Mouse (Mus musculus) liver, embryonic 15.5 days (tissue): ENCODE measurements around the gene Fam114a1. TPM values are rescaled to one million over a fixed set of nuclear protein-coding genes. Genes with fewer than 3 reads are reported as not detected.

Source experiments
- ATAC-seq: fragments of 200-750 bp; cut with Nextera tagmentation; 2 replicates; pipeline ENCODE4 v1.8.0; 2017; ENCODE audit warnings: moderate number of reproducible peaks, mild to moderate bottlenecking, moderate library complexity; ENCODE audit not compliant: insufficient read depth
- H3K27ac ChIP-seq: fragments of 300-500 bp; sonication (generic); replicated peaks from 2 replicates; pipeline ENCODE4 v1.5.1; 2015; ENCODE audit warnings: mild to moderate bottlenecking, inconsistent platforms
- H3K27me3 ChIP-seq: fragments of 300-500 bp; sonication (generic); 2 replicates; pipeline ENCODE4 v1.6.1; 2015; ENCODE audit warnings: mild to moderate bottlenecking, inconsistent platforms
- H3K36me3 ChIP-seq: fragments of 300-500 bp; sonication (generic); replicated peaks from 2 replicates; pipeline ENCODE4 v1.6.1; 2015; ENCODE audit warnings: moderate library complexity, mild to moderate bottlenecking, inconsistent platforms
- H3K4me1 ChIP-seq: fragments of 300-500 bp; sonication (generic); replicated peaks from 2 replicates; pipeline ENCODE4 v1.6.1; 2015; ENCODE audit warnings: inconsistent platforms
- H3K4me2 ChIP-seq: fragments of 300-500 bp; sonication (generic); 2 replicates; pipeline ENCODE4 v1.6.1; 2015; ENCODE audit warnings: moderate library complexity, mild to moderate bottlenecking, inconsistent platforms
- H3K4me3 ChIP-seq: fragments of 300-500 bp; sonication (generic); replicated peaks from 2 replicates; pipeline ENCODE4 v1.5.1; 2015; ENCODE audit warnings: mild to moderate bottlenecking, inconsistent platforms
- H3K9ac ChIP-seq: fragments of 300-500 bp; sonication (generic); 2 replicates; pipeline ENCODE4 v1.6.1; 2015; ENCODE audit warnings: moderate library complexity, mild to moderate bottlenecking, inconsistent platforms
- H3K9me3 ChIP-seq: fragments of 300-500 bp; sonication (generic); replicated peaks from 2 replicates; pipeline ENCODE4 v1.6.1; 2016; ENCODE audit warnings: inconsistent platforms
- WGBS: fragments of 180-500 bp; shearing (Covaris S2); methylation state at CpG from one replicate; pipeline ENCODE4 v1.1.7; 2015; ENCODE audit warnings: mixed read lengths; ENCODE audit not compliant: insufficient replicate concordance; 5-methylcytosine and 5-hydroxymethylcytosine counted together
- microRNA counts: library from miRNA; unstranded; fragments of <30 nt; microRNA quantifications from one replicate; lab custom pipeline; 2016
- microRNA-seq: library from miRNA; unstranded; fragments of <30 nt; microRNA quantifications from one replicate; pipeline ENCODE4, GENCODE M21; 2016
- polyA plus RNA-seq: library from polyadenylated mRNA; unstranded; fragments of >200 nt; fragmentation: Nextera tagmentation; extraction: Ambion mirVana; gene quantifications from 2 replicates; pipeline ENCODE4 v1.2.1, GENCODE M21; 2015

Gene Fam114a1
- polyA plus RNA-seq, 1 experiment from 2014 or later, result 11.9 TPM

- no peak for ATAC-seq
- H3K27ac ChIP-seq, result no peak overlapping the region
Observed at GRCm38 (mm10) chr5:65079881-65080280, 110.0 kb downstream of the Fam114a1 start.

GRCm38 (mm10) chr5:65081836-65082235, 112.0 kb downstream of the Fam114a1 start:
- no peak for ATAC-seq
- H3K4me1 ChIP-seq, result no peaks in the 10 kb centered on the region
- WGBS, result 58% methylated on average over 4 of the region's 4 CpGs

More at GRCm38 (mm10) chr5:65079881-65080280, 110.0 kb downstream of the Fam114a1 start:
- 65% methylated on average over 9 of the region's 9 CpGs for WGBS
- no peaks in the 10 kb centered on the region for H3K36me3 ChIP-seq
- H3K9ac ChIP-seq, result no peak overlapping the region
- H3K4me3 ChIP-seq, result no peak overlapping the region
- H3K9me3 ChIP-seq, result no peaks in the 10 kb centered on the region
- no peaks in the 10 kb centered on the region for H3K4me1 ChIP-seq
- no peaks in the 10 kb centered on the region for H3K27me3 ChIP-seq
- H3K4me2 ChIP-seq, result no peak overlapping the region

GRCm38 (mm10) chr5:65086522-65086921, 116.7 kb downstream of the Fam114a1 start:
- no peaks in the 10 kb centered on the region for H3K9me3 ChIP-seq
- no peak overlapping the region for H3K9ac ChIP-seq
- H3K4me1 ChIP-seq, result no peaks in the 10 kb centered on the region
- H3K4me3 ChIP-seq, result no peak overlapping the region
- H3K27me3 ChIP-seq, result no peaks in the 10 kb centered on the region
- H3K4me2 ChIP-seq, result no peak overlapping the region
- ATAC-seq, result no peak
- H3K27ac ChIP-seq, result no peak overlapping the region
- 62% methylated on average over 6 of the region's 6 CpGs for WGBS
- H3K36me3 ChIP-seq, result no peaks in the 10 kb centered on the region

More at GRCm38 (mm10) chr5:65081836-65082235, 112.0 kb downstream of the Fam114a1 start:
- H3K4me2 ChIP-seq, result no peak overlapping the region
- H3K36me3 ChIP-seq, result no peaks in the 10 kb centered on the region
- no peak overlapping the region for H3K4me3 ChIP-seq
- H3K9ac ChIP-seq, result no peak overlapping the region
- H3K9me3 ChIP-seq, result no peaks in the 10 kb centered on the region
- no peaks in the 10 kb centered on the region for H3K27me3 ChIP-seq
- H3K27ac ChIP-seq, result no peak overlapping the region

DNA sequence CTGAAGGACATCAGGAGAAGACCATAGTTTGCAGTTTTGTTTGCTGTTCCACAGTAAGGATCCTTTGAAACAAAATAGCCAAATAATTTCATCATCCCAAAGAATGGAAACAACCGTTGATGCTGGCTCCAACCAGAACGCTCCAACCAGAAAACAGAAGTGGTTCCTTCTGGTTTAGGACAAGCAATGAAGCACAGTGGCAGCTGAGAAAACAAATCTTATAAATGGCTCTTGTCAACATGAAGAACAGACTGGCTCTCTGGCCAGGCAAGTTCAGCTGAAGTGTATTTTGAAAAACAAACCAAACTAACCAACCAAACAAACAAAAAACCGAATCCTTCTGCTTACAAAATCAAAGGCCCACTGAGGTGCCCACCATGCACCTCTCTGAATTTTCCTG, 119.8 kb downstream of the Fam114a1 start:
- WGBS, result 53% methylated on average over 3 of the region's 3 CpGs

DNA sequence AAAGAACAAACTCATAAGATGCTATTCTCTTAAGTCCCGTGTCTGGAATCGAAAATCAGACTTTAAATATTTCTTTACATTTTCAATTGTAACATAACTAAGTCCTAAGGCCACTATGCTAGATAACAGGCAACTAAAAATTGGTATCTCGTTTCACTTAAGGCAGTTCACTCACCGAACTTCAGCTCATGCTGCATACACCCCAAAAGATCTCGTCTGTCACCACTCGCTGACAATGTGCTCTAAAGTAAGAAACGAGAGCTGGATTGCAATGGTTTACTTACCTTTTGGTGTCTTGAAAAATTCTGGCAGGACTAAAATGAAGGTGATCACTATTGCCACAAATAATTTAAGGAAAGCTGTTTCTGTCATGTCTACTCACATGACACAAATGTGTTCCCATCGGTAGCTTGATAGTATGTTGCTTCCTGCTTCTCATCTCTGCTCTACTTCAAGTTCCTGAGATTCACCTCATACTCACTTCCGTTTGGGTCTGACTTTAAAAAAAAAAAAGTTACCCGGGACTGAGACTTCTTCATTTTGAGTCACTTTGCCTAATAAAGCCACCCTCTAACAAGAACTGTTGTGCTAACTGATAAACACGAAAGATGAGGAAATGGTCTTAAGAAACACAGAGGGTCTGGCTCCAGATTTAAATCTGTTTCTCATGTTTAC, 121.5 kb downstream of the Fam114a1 start:
- Histone ChIP-seq H3K27me3 (no peaks in the 10 kb centered on the region), H3K36me3 (no peaks in the 10 kb centered on the region), H3K9me3 (no peaks in the 10 kb centered on the region), H3K4me1 (0 out of 2 replicates have a peak, but pooled peaks cover 4% of the 10 kb centered on the region), H3K4me2 (peak overlapping the region; percentile 18), H3K9ac (no peak overlapping the region), H3K4me3 (peak overlapping the region; percentile 29; the same call in 1 of the 2 replicates), H3K27ac (no peak overlapping the region)
- 23% methylated on average over 11 of the region's 11 CpGs for WGBS
- no peak for ATAC-seq

More for the DNA sequence above, 119.8 kb downstream of the Fam114a1 start:
- Histone ChIP-seq H3K4me1 (0 out of 2 replicates have a peak, but pooled peaks cover 4% of the 10 kb centered on the region), H3K9ac (no peak overlapping the region), H3K4me3 (no peak overlapping the region), H3K27me3 (no peaks in the 10 kb centered on the region), H3K4me2 (no peak overlapping the region), H3K27ac (no peak overlapping the region), H3K36me3 (no peaks in the 10 kb centered on the region), H3K9me3 (no peaks in the 10 kb centered on the region)
- no peak for ATAC-seq

MicroRNAs encoded within 50 kb of the gene (microRNA counts, 519-probe panel; counts per million panel counts)
- 2,877 counts per million, percentile 58 among the panel's probes with 10 or more counts for microRNA mmu-miR-574-3p (lab: Ali Mortazavi, UCI)
- 1,697 counts per million, percentile 13 among the panel's probes with 10 or more counts for microRNA mmu-miR-574-5p (lab: Ali Mortazavi, UCI)

Small RNA genes within 50 kb of the gene (microRNA-seq; reads per million reads assigned to microRNA genes)
- gene Mir574, result 147 reads per million, percentile 57 among the genes with 10 or more reads in this experiment

Other genes with a start within 250 kb of the Fam114a1 start
- gene Klf3, start 166.7 kb upstream of the Fam114a1 start, polyA plus RNA-seq, result 104 and 107 TPM in 2 replicates
- 1.0 and 1.5 TPM in 2 replicates for gene Tlr1, start 36.5 kb upstream of the Fam114a1 start, polyA plus RNA-seq
- gene Tlr6, start 10.0 kb upstream of the Fam114a1 start, polyA plus RNA-seq, result 0.47 and 0.60 TPM in 2 replicates
- gene Tmem156, start 122.1 kb downstream of the Fam114a1 start, polyA plus RNA-seq, result 0.88 and 0.89 TPM in 2 replicates
- 4.1 and 4.2 TPM in 2 replicates for gene Klhl5, start 137.5 kb downstream of the Fam114a1 start, polyA plus RNA-seq
- gene Wdr19, start 229.6 kb downstream of the Fam114a1 start, polyA plus RNA-seq, result 0.56 and 0.86 TPM in 2 replicates